Mouse (Mus musculus): ENCODE data around the gene Nr1d2.
A peak's percentile ranks its signal among the peaks of the same experiment; 100 is the strongest.
"Not testable (repeated sequence)": the region's sequence is repeated elsewhere in the genome, so short reads cannot be mapped to it uniquely, and the experiment has no call there.

Nr1d2 gene

GRCm38 (mm10) chr14:18233076-18233475 lies 5.9 kb downstream of the Nr1d2 start:
- no peak for DNase-seq (ENCODE audit: low spot score in 2 of 2)

DNA sequence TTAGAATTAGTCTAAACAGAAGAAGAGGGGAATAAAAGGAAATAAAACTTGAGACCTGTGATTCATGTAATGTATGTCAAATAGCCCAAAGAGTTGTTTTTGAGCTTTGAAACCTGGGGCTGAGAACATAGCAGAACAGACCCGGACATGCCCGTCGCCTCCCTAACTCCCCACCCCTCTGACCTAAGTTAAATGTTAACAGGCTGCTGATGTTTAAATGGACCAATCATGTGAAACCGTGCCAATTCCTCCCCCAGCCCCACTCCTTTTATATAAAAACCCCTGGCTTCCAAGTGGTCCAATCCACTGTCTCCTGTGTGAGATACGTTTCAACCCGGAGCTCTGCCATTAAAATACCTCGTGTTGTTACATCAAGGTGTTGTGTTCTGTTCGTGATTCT lies 7.1 kb downstream of the Nr1d2 start:
- DNase-seq (ENCODE audit: low spot score in 2 of 2) = not testable (repeated sequence)

GRCm38 (mm10) chr14:18229751-18230150 lies 9.2 kb downstream of the Nr1d2 start:
- not testable (repeated sequence) for DNase-seq (ENCODE audit: low spot score in 2 of 2)

DNA sequence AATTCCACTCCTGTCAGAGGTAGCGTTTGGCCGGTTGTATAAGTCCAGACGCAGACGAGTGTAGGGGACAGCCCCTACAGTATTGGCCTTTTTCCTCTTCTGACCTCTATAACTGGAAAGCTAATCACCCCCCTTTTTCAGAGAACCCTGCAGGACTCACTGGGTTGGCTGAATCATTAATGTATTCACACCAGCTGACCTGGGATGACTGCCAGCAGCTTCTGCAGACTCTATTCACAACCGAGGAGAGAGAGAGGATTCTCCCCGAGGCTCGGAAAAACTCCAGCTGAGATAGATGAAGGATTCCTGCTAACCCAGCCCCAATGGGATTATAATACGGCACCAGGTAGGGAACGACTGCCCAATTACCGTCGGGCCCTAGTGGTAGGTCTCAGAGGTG lies 12.7 kb downstream of the Nr1d2 start:
- not testable (repeated sequence) for DNase-seq (ENCODE audit: low spot score in 2 of 2)

DNA sequence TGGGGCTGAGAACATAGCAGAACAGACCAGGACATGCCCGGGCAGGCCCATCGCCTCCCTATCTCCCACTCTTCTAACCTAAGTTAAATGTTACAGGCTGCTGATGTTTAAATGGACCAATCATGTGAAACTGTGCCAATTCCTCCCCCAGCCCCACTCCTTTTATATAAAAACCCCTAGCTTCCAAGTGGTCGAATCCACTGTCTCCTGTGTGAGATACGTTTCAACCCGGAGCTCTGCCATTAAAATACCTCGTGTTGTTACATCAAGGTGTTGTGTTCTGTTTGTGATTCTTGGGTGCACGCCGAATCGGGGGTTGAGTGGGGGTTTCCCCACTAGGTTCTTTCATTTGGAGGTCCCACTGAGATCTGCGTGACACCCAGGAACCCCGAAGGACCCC lies 13.5 kb downstream of the Nr1d2 start:
- DNase-seq (ENCODE audit: low spot score in 2 of 2) = not testable (repeated sequence)

- DNase-seq (ENCODE audit: low spot score in 2 of 2) = no peak
Observed at GRCm38 (mm10) chr14:18221977-18222376, 16.9 kb downstream of the Nr1d2 start.

- DNase-seq (ENCODE audit: low spot score in 2 of 2) = no peak
Observed at GRCm38 (mm10) chr14:18217158-18217557, 21.8 kb downstream of the Nr1d2 start.

DNA sequence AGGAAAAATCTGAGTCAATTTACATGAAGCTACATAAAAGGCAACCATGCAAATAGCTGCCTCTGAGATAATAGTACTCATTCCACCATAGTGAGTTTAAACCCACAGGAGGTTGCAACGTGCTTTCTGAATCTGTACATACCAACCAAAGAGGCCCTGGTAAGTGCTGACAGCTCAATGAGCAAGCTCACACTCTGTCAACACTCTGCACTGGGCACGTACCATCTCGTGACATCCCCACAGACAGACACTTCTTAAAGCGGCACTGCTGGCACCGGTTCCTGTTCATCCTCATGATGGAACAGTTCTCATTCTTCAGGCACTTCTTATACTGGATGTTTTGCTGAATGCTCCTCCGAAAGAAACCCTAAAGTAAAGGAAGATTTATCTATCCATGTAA lies 22.5 kb downstream of the Nr1d2 start:
- DNase-seq (ENCODE audit: low spot score in 2 of 2) = no peak

DNA sequence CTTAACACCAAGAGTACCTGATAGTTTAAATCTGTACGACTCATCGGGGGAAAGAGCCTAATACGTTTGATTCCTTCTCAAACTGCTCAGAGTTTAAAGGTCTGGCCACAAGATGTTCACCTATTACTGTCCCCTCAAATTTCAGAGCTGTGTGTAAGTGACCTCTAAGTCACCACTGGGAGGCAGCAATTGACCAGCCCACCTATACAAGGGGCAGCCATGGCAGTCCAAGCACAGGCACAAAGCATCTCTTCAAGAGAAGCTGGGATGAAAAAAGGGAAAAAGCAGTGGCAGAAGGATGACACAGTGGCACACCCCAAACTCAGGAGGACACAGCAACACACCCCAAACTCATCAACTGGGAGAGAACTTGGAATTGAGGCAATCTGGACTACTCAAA lies 28.1 kb downstream of the Nr1d2 start:
- DNase-seq (ENCODE audit: low spot score in 2 of 2) = no peak

DNA sequence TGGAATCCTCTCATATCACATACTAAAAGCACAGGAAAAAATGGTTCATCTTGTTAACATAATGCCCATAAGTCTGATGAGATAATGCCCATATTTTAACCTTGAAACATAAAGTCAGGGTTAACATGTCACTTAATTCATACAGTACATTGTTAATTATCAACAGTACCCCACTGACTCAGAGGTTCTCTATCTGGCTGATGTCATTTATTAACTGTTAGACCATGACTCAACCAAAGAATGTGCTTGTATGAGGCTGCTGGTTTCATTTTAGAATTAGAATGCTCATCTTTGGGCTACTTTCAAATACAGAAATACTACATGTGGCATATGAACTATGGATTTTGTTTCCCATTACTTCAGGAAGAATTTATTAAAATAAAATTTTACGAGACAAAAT lies 34.6 kb downstream of the Nr1d2 start:
- DNase-seq (ENCODE audit: low spot score in 2 of 2) = not testable (repeated sequence)

DNA sequence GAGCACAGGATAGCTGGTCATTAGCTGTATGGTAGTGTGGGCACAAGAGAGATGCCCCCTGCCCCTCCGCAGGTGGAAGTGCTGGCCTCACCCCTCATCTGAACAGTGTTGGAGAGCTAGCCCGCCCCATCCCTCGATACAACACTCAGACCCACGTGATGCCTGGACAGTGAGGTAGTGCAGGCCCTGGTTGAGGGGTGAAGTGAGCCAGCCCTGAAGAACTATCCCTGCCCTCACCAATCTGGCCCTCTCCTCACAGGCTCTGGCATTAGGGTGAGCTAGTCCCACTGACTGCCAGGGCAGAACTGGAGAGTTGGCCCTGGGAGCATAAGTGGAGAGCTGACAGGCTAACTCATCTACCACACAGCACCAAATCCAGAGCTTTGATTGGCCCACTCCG lies 37.5 kb downstream of the Nr1d2 start:
- DNase-seq (ENCODE audit: low spot score in 2 of 2) = no peak

GRCm38 (mm10) chr14:18186883-18187417 lies 52.0 kb downstream of the Nr1d2 start:
- no peak for DNase-seq (ENCODE audit: low spot score in 2 of 2)

GRCm38 (mm10) chr14:18177531-18177930 lies 61.4 kb downstream of the Nr1d2 start:
- DNase-seq (ENCODE audit: low spot score in 2 of 2) = not testable (repeated sequence)

DNA sequence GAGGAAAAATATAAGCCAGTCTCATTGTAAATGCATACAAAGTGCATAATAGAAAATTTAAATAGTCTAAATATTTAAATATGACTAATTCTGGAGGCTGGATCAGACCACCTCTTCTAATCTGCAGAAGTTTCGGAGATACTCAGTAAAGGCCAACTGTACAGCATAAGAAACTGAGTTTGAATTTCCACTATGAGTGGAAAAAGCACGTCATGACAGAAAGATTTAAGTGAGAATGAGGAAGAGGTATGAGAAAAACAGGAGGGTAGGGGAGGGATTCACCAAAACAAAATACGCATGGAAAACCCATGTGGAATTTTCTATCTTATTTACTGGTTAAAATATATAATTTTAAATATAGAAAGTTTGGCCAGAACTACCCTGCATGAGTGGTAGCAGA lies 71.3 kb downstream of the Nr1d2 start:
- no peak for DNase-seq (ENCODE audit: low spot score in 2 of 2)

GRCm38 (mm10) chr14:18167041-18167440 lies 71.9 kb downstream of the Nr1d2 start:
- DNase-seq (ENCODE audit: low spot score in 2 of 2) = peak in 1 of 2 experiments; percentile 20
